Mouse (Mus musculus): Measurements from ENCODE around the gene Ppp1r9b. TPM values are rescaled to one million over a fixed set of nuclear protein-coding genes. Genes with fewer than 3 reads are reported as not detected.

The Ppp1r9b gene
- polyA plus RNA-seq, 1 experiment from 2014 or later: 19.3 TPM

DNA sequence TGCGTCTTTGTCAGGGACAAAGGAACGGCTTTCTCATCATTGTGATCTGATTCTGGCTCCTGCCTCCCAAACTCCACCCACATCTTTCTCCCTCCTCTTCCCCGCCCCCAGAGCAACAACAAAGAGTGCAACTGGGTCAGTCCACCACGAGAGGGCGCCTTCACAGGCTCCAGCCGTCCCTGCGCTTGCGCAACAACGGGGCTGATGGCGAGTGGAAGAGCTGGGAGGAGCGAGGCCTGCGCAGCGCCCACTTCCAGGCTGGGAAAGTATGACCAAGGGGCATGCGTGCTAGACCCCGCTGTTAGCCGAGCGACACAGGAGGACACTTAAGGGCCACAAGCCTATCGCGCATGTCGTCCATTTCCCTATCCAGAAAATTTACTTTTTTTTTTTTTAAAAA is 11.9 kb upstream of the Ppp1r9b start:
- Histone ChIP-seq H3K36me3 (no peaks in the 10 kb centered on the region), H3K4me1 (replicated peaks) (peaks cover 22% of the 10 kb centered on the region), H3K4me2 (peak overlapping the region; percentile 48), H3K9ac (peak overlapping the region; percentile 67), H3K9me3 (no peaks in the 10 kb centered on the region), H3K27me3 (no peaks in the 10 kb centered on the region), H3K27ac (replicated peaks) (peak overlapping the region; percentile 93), H3K4me3 (peak overlapping the region; percentile 20)
- ATAC-seq (ENCODE audit: low read depth): peak; percentile 95
- WGBS: under 1% methylated on average over 20 of the region's 20 CpGs

DNA sequence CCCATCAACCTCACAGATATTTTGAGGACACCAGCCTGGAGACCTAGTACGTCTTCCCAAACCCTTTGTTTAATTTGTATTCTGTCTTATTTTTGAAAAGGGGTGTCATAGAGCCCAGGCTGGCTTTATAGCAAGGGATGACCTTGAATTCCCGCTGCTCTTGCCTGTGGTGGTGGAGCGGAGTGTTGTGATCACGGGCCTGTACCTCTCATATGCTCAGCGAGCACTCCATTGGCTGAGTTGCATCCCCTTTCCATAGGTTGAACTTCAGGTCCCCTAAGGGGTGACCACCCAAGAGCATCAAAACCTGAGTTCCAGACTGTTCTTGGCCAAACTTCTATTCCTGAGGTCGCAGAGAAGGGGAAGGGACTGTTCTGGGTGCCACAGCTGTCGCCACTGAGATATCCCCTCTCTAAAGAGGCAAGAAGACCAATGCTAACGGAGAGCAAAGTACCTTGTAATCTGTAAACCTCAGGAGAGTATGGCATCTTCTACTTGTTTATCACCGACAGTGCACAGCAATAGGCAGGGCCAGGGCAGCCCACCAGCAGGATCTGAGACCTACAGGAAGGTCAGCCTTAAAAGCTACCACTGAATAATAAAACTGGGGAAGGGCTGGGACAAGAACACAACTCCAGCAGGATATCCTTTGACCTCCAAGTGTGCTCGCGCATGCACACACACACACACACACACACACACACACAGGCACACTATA is 11.2 kb upstream of the Ppp1r9b start:
- Histone ChIP-seq H3K9me3 (no peaks in the 10 kb centered on the region), H3K4me3 (peak overlapping the region; percentile 20), H3K36me3 (no peaks in the 10 kb centered on the region), H3K27ac (replicated peaks) (peak overlapping the region; percentile 93), H3K4me1 (replicated peaks) (peaks cover 22% of the 10 kb centered on the region), H3K9ac (peak overlapping the region; percentile 43; the same call in 1 of the 2 replicates), H3K4me2 (peak overlapping the region; percentile 48), H3K27me3 (no peaks in the 10 kb centered on the region)
- ATAC-seq (ENCODE audit: low read depth): peak; percentile 33; the same call in 1 of the 2 replicates
- WGBS: 79% methylated on average over 11 of the region's 11 CpGs

DNA sequence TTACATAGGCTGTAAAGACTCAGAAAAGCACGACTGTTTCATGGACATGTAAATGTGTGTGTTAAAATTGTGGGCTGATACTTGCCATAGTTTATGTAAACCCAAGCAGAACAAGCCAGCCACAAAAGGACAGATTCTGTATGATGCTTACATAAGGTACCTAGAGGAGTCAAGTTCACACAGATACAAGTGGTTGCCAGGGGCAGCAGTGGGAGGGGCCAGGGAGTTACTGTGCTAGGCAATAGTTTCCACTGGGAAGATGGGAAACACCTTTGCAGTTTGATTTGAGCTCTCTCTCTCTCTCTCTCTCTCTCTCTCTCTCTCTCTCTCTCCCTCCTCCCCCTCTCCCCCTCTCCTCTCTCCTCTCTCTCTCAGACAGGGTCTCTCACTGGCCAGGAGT is 5.7 kb upstream of the Ppp1r9b start:
- no peak for ATAC-seq (ENCODE audit: low read depth)
- 58% methylated on average over 1 of the region's 1 CpGs for WGBS
- no peaks in the 10 kb centered on the region for H3K9me3 ChIP-seq

DNA sequence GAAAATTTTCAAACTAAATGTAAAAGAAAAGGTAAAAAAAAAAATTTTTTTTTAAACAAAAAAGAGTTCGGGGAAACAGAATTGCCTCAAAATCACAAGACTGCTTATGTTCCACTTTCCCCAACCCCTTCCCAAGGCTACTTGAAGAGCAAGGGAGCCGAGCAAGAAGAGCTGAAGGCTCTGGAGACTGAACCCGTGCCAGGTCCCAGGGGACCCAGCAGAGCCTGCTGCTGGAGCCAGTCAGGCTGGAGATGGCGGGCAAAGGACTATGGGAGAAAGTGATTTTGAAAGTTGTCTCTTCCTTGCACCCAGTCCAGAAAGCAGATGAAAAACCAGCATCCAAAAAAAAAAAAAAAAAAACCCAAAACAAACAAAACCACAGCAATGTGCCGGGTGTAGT is 5.0 kb upstream of the Ppp1r9b start:
- WGBS: 70% methylated on average over 5 of the region's 5 CpGs
- Histone ChIP-seq H3K4me1 (replicated peaks) (peaks cover 45% of the 10 kb centered on the region), H3K9me3 (no peaks in the 10 kb centered on the region), H3K36me3 (no peaks in the 10 kb centered on the region), H3K9ac (no peak overlapping the region), H3K27me3 (no peaks in the 10 kb centered on the region), H3K27ac (replicated peaks) (no peak overlapping the region), H3K4me2 (no peak overlapping the region), H3K4me3 (no peak overlapping the region)
- no peak for ATAC-seq (ENCODE audit: low read depth)

More for the DNA sequence above, 5.7 kb upstream of the Ppp1r9b start:
- Histone ChIP-seq H3K4me1 (replicated peaks) (peaks cover 39% of the 10 kb centered on the region), H3K27me3 (no peaks in the 10 kb centered on the region), H3K4me3 (no peak overlapping the region), H3K36me3 (no peaks in the 10 kb centered on the region), H3K4me2 (no peak overlapping the region), H3K27ac (replicated peaks) (no peak overlapping the region), H3K9ac (no peak overlapping the region)

DNA sequence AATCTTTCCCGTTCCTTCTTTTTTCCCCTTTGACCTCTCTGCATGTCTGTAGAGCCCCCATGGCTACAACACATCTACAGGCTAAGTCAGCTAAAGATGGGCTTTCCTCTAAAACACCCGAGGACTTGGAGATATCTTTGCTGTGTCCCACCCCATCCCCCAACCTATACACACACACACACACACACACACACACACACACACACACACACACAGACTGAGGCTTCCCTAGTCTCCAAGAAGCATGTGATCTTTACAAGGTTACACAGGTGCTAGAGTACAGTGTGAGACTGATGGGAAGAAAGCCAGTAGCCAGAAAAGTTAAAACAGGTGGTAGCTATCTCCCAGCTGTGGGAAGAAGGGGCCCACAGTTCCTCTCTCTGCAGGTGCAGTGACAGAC is 4.4 kb upstream of the Ppp1r9b start:
- no peaks in the 10 kb centered on the region for H3K36me3 ChIP-seq
- H3K9me3 ChIP-seq: no peaks in the 10 kb centered on the region
- peaks cover 45% of the 10 kb centered on the region for H3K4me1 ChIP-seq (replicated peaks)
- H3K4me2 ChIP-seq: no peak overlapping the region
- H3K9ac ChIP-seq: no peak overlapping the region
- WGBS: 65% methylated on average over 2 of the region's 2 CpGs
- H3K4me3 ChIP-seq: no peak overlapping the region
- no peak overlapping the region for H3K27ac ChIP-seq (replicated peaks)
- H3K27me3 ChIP-seq: no peaks in the 10 kb centered on the region
- no peak for ATAC-seq (ENCODE audit: low read depth)

DNA sequence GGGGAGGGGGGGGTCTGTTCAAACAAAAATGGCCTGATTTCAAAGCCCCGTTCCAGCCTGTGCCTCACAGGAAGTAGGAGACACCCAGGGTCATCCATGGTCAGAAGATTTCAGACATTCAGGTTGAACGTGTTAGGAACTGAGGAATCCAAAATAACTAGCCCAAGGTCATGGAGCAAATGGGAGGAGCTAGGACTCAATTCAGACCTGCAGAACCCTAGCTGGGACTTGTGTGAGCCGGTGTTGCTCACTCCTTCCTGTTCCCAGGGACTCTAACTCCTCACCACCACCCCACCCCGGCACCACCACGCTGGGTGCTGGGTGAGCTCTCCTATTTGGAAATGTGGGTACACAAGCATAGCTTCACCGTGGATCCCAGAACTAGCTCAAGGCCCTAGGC is 3.5 kb upstream of the Ppp1r9b start:
- WGBS: 61% methylated on average over 6 of the region's 6 CpGs
- H3K9me3 ChIP-seq: no peaks in the 10 kb centered on the region
- H3K4me3 ChIP-seq: no peak overlapping the region
- no peak for ATAC-seq (ENCODE audit: low read depth)
- no peaks in the 10 kb centered on the region for H3K27me3 ChIP-seq
- no peak overlapping the region for H3K4me2 ChIP-seq
- H3K27ac ChIP-seq (replicated peaks): no peak overlapping the region
- no peaks in the 10 kb centered on the region for H3K36me3 ChIP-seq
- H3K9ac ChIP-seq: no peak overlapping the region
- peaks cover 49% of the 10 kb centered on the region for H3K4me1 ChIP-seq (replicated peaks)

DNA sequence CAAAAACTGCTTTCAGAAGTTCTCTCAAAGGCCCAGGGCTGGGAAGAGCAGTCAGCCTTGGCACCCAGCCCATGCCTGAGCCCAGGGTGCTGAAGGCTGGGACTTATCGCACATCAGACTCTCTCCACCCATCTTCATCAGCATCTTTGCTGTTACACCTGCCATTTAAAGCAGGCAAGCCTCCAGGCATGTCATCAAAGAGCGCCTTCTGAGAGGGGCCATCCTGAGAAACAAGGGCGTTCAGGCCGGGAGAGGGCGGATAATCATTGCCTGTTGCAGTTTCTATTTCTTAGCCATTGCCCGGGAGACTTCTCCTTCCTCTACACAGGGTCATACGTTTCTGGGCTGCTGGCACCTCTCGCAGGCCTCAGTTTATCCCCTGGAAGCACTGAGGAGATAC is 3.0 kb upstream of the Ppp1r9b start:
- Histone ChIP-seq H3K9me3 (no peaks in the 10 kb centered on the region), H3K9ac (0 out of 2 replicates have a peak overlapping the region, but pooled peaks have one; percentile 4), H3K36me3 (no peaks in the 10 kb centered on the region), H3K4me3 (no peak overlapping the region), H3K4me1 (replicated peaks) (peaks cover 54% of the 10 kb centered on the region), H3K4me2 (no peak overlapping the region), H3K27ac (replicated peaks) (no peak overlapping the region), H3K27me3 (no peaks in the 10 kb centered on the region)
- ATAC-seq (ENCODE audit: low read depth): no peak
- 86% methylated on average over 8 of the region's 8 CpGs for WGBS

DNA sequence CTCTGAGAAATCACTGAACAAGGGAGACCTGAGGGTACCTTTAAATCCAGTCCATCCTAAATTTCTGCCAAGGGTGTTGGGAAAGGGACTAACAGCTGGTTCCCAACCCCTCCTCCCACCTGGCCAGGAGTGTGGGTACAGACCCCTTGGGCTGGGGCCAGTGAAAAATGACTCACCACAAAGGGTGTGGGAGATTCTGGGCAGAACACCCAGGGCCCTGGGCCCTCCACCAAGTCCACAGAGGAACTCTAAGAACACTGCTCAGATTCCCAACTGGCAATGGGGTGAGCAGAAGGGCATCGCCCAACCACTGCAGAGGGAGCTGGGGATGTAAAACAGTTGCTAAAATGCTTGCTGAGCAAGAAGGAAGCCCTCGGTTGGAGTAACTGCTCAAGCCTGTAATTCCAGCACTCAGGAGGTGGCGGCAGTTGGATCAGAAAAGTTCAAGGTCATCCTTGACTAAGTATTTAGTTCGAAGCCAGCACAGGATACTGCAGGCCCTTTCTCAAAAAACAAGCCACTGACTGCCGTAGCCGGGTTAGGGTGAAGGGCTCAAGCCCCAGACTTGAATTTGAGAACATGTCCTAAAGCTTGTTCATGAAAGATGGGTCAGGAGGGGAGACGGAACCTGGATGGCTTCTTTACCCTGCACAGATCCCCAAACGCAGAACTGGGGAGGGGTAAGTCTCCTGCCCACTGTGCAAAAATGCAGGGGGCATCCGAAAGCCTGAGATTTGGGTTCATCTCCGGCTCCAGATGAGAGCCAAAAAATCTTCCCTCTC is 1.9 kb upstream of the Ppp1r9b start:
- Histone ChIP-seq H3K4me2 (peak overlapping the region; percentile 99), H3K4me1 (replicated peaks) (peaks cover 65% of the 10 kb centered on the region)
- ATAC-seq (ENCODE audit: low read depth): peak; percentile 0; the same call in 1 of the 2 replicates

DNA sequence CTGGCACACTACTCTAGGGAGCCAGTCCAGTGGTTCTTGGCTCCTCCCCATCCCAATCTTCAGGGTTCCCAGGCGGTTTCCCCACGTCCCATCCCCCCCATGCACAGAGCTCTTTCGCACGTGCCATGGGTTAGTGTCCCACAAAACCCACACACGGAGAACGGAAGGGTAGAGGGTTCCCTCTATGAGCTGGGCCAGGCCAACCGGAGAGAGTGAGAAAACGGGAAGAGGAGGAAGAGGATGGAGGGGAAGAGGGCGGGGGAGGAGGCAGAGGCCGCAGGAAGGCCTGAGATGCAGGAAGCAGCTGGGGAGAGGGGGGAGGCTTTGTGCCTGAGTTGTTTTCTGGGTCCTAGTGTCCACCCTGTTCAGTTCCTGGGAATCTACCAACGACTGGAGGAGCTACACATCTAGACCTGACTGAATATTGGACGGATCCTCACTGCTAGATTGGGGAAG is 1.2 kb upstream of the Ppp1r9b start:
- Histone ChIP-seq H3K4me2 (peak overlapping the region; percentile 99), H3K36me3 (no peaks in the 10 kb centered on the region), H3K27ac (replicated peaks) (peak overlapping the region; percentile 97), H3K9me3 (no peaks in the 10 kb centered on the region), H3K4me3 (peak overlapping the region; percentile 97), H3K27me3 (no peaks in the 10 kb centered on the region), H3K4me1 (replicated peaks) (peaks cover 71% of the 10 kb centered on the region), H3K9ac (peak overlapping the region; percentile 99)
- whole genome bisulfite sequencing: under 1% methylated on average over 12 of the region's 12 CpGs
- peak; percentile 64 for ATAC-seq (ENCODE audit: low read depth)

More for the DNA sequence above, 1.9 kb upstream of the Ppp1r9b start:
- Histone ChIP-seq H3K9ac (peak overlapping the region; percentile 99), H3K27me3 (no peaks in the 10 kb centered on the region), H3K36me3 (no peaks in the 10 kb centered on the region), H3K4me3 (peak overlapping the region; percentile 97), H3K9me3 (no peaks in the 10 kb centered on the region), H3K27ac (replicated peaks) (peak overlapping the region; percentile 97)
- WGBS: 23% methylated on average over 10 of the region's 10 CpGs

DNA sequence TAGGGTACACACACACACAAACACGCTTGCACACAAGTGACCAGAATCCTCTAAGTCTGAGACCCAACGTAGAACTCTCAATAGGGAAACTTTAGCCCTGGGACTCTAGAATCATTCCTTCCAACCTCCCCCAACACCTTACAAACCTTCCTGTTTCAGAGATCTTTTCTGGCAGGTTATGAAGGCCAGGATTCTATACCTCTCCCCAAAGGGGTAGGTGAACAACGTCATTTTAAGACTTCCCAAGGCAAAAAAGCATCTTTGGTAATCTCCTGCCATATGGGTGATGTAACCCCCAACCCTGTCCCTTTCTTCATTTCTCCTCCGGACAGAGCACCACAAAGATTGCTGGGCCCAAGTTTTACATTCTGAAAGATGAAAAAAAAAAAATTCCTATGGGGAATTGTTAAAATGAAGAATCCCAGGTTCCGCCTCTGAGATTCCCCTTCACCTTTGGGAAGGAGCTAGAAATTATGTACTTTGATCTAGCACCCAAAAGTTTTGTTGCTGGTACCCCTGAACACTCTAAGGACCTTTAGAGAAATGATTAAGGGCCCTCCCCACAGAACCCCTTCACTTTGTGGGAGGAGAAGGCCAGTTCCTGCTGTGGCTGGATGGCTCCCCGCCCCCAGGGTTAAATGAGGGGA is 610 bp upstream of the Ppp1r9b start:
- Histone ChIP-seq H3K27ac (replicated peaks) (peak overlapping the region; percentile 97), H3K4me1 (replicated peaks) (peaks cover 75% of the 10 kb centered on the region), H3K4me3 (peak overlapping the region; percentile 97), H3K36me3 (no peaks in the 10 kb centered on the region), H3K9me3 (no peaks in the 10 kb centered on the region), H3K27me3 (no peaks in the 10 kb centered on the region), H3K4me2 (peak overlapping the region; percentile 99), H3K9ac (peak overlapping the region; percentile 99)
- 49% methylated on average over 6 of the region's 6 CpGs for WGBS
- no peak for ATAC-seq (ENCODE audit: low read depth)

DNA sequence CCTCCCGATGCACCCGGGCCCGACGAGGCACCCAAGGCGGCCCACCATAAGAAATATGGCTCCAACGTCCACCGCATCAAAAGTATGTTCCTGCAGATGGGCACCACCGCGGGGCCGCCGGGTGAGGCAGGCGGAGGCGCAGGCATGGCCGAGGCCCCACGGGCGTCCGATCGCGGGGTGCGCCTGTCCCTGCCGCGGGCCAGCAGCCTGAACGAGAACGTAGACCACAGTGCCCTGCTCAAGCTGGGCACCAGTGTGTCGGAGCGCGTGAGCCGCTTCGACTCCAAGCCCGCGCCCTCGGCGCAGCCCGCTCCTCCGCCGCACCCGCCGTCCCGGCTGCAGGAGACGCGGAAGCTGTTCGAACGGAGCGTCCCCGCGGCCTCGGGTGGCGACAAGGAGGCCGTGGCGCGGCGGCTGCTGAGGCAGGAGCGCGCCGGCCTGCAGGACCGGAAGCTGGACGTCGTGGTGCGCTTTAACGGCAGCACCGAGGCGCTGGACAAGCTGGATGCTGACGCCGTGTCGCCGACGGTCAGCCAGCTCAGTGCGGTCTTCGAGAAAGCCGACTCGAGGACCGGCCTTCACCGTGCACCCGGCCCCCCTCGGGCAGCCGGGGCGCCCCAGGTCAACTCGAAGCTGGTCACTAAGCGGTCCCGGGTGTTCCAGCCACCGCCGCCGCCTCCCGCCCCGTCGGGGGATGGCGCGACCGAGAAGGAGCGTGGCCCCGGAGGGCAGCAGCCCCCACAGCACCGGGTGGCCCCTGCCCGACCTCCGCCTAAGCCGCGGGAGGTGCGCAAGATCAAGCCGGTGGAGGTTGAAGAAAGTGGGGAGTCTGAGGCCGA is 1.0 kb downstream of the Ppp1r9b start:
- under 1% methylated on average over 99 of the region's 99 CpGs for WGBS
- Histone ChIP-seq H3K36me3 (peaks cover 11% of the 10 kb centered on the region), H3K27me3 (no peaks in the 10 kb centered on the region), H3K9ac (peak overlapping the region; percentile 99), H3K27ac (replicated peaks) (peak overlapping the region; percentile 97), H3K4me1 (replicated peaks) (peaks cover 85% of the 10 kb centered on the region), H3K4me3 (peak overlapping the region; percentile 97), H3K4me2 (peak overlapping the region; percentile 99), H3K9me3 (no peaks in the 10 kb centered on the region)
- no peak for ATAC-seq (ENCODE audit: low read depth)

Data from neural tube, embryonic 13.5 days (tissue).